Mouse (Mus musculus) lung, postnatal 0 days (tissue): ENCODE measurements around the gene Nfic.

Experiments used
- CTCF ChIP-seq: IDR thresholded peaks from 2 replicates; pipeline ENCODE4 v1.5.1; 2016; ENCODE audit warnings: antibody characterized with exemption, mild to moderate bottlenecking
- EP300 ChIP-seq: IDR thresholded peaks from 2 replicates; pipeline ENCODE4 v1.6.1; 2016; ENCODE audit warnings: antibody characterized with exemption, mild to moderate bottlenecking, control low read depth

GRCm38 (mm10) chr10:81494260-81495041, 39.0 kb upstream of the Nfic start:
- TF ChIP-seq EP300 (no peak), CTCF (no peak)
